Mouse (Mus musculus) activated CD4-positive, CD25-positive, alpha-beta regulatory T cell, adult 4 months (primary cell): ENCODE measurements around the gene C5ar1. TPM values are rescaled to one million over a fixed set of nuclear protein-coding genes. Genes with fewer than 3 reads are reported as not detected.
"Not testable (repeated sequence)": the region's sequence is repeated elsewhere in the genome, so short reads cannot be mapped to it uniquely, and the experiment has no call there.

Experiments used
- ATAC-seq: one replicate; pipeline ENCODE4 v1.8.0; 2017
- polyA plus RNA-seq, 2 experiments: library from polyadenylated mRNA; unstranded; fragments of 100-300 nt; shearing (Covaris generic); gene quantifications; one replicate each; pipeline ENCODE4 v1.2.1; 2017

Gene C5ar1
- polyA plus RNA-seq, result not detected

- ATAC-seq, result no peak
Observed at GRCm38 (mm10) chr7:16259110-16259590, at the start of gene C5ar1. C5ar1 (minus strand) TSS chr7:16259540.

GRCm38 (mm10) chr7:16308555-16309317, 49.4 kb upstream of the C5ar1 start:
- ATAC-seq, result no peak

- ATAC-seq, result not testable (repeated sequence)
Observed at GRCm38 (mm10) chr7:16308093-16308492, 48.8 kb upstream of the C5ar1 start, which contains the start of gene Bbc3. Bbc3 (plus strand) TSS chr7:16308393.

GRCm38 (mm10) chr7:16307141-16307540, 47.8 kb upstream of the C5ar1 start:
- not testable (repeated sequence) for ATAC-seq

- ATAC-seq, result peak; percentile 30
Observed at GRCm38 (mm10) chr7:16299419-16300035, 40.2 kb upstream of the C5ar1 start.

- ATAC-seq, result no peak
Observed at GRCm38 (mm10) chr7:16298927-16299326, 39.6 kb upstream of the C5ar1 start.

GRCm38 (mm10) chr7:16297616-16298015, 38.3 kb upstream of the C5ar1 start:
- ATAC-seq, result no peak

- ATAC-seq, result peak; percentile 52
Observed at GRCm38 (mm10) chr7:16296766-16297390, 37.5 kb upstream of the C5ar1 start.

- ATAC-seq, result no peak
Observed at GRCm38 (mm10) chr7:16296146-16296545, 36.8 kb upstream of the C5ar1 start.

GRCm38 (mm10) chr7:16295321-16295900, 36.1 kb upstream of the C5ar1 start:
- peak; percentile 69 for ATAC-seq

- peak; percentile 52 for ATAC-seq
Observed at GRCm38 (mm10) chr7:16294837-16295236, 35.5 kb upstream of the C5ar1 start.

GRCm38 (mm10) chr7:16294346-16294745, 35.0 kb upstream of the C5ar1 start:
- ATAC-seq, result no peak

- no peak for ATAC-seq
Observed at GRCm38 (mm10) chr7:16287791-16288190, 28.5 kb upstream of the C5ar1 start.

- no peak for ATAC-seq
Observed at GRCm38 (mm10) chr7:16287016-16287415, 27.7 kb upstream of the C5ar1 start.

GRCm38 (mm10) chr7:16286026-16286961, 27.0 kb upstream of the C5ar1 start, which contains the start of gene Ccdc9:
Ccdc9 (minus strand) TSS chr7:16286795.
- ATAC-seq, result peak; percentile 77

- peak; percentile 32 for ATAC-seq
Observed at GRCm38 (mm10) chr7:16285450-16286025, 26.2 kb upstream of the C5ar1 start.

- ATAC-seq, result no peak
Observed at GRCm38 (mm10) chr7:16284904-16285303, 25.6 kb upstream of the C5ar1 start.

- no peak for ATAC-seq
Observed at GRCm38 (mm10) chr7:16284001-16284400, 24.7 kb upstream of the C5ar1 start.

- ATAC-seq, result no peak
Observed at GRCm38 (mm10) chr7:16282334-16282733, 23.0 kb upstream of the C5ar1 start.

- no peak for ATAC-seq
Observed at GRCm38 (mm10) chr7:16280721-16281120, 21.4 kb upstream of the C5ar1 start.
